Mouse (Mus musculus) large intestine, adult 2 months (tissue): ENCODE measurements around the gene Tnni2. TPM values are rescaled to one million over a fixed set of nuclear protein-coding genes. Genes with fewer than 3 reads are reported as not detected.

ENCODE experiments used
- DNase-seq: peaks from one replicate; pipeline ENCODE4 v3.0.0-alpha.2; 2012; ENCODE audit warnings: low read depth, low spot score
- WGBS: fragments of 180-500 bp; shearing (Covaris S2); methylation state at CpG from one replicate; pipeline ENCODE4 v1.1.7; 2018; 5-methylcytosine and 5-hydroxymethylcytosine counted together
- polyA plus RNA-seq: library from polyadenylated mRNA; depleted of rRNA; stranded (reverse); fragments of >200 nt; gene quantifications from 2 replicates; pipeline ENCODE4 v1.2.3, GENCODE M21; 2012

The Tnni2 gene
- polyA plus RNA-seq, 1 experiment = 1.9 TPM

DNA sequence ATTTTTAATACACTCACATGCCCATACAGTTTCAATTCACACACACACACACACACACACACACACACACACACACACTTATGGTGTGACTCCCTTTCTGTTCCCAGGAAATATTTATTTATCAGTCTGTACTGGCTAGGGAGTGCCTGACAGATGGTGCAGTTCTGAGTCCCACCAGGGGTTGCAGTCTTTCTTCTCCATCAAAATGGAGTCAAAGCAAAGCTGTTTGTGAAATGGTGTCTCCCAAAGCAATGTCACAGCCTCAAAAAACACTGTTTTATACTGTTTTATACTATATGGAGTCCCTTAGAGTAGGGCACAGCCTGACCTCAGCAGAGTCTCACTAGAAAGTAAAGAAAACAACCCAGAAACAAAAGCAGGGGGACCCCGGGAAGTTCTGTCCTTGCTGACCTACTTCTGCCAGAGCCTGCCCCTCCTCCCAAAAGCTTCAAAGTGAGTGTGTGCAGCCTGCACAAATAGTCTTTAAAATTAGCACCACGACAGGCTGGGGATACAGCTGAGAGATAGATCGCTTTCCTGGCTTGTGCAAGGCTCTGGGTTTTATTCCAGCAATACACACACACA is 15.7 kb downstream of the Tnni2 start:
- no peak for DNase-seq
- 34% methylated on average over 3 of the region's 3 CpGs for WGBS

DNA sequence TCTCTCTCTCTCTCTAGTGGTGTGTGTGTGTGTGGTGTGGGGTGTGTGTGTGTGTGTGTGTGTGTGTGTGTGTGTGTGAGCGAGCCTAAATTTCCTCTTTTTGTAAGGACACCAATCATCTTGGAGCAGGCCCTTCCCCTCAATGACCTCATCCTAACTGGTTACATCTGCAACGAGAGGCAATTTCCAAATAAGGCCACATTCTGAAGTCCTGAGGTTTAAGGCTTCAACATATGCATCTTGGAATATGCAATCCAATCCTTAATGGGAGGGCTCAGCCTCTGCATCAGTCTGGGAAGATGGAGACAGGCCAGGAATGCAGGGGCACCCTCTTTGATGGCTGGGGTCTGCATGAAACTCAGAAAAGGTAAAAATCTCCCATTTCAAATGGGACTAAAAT is 16.4 kb downstream of the Tnni2 start:
- DNase-seq = no peak
- 40% methylated on average over 2 of the region's 2 CpGs for WGBS

DNA sequence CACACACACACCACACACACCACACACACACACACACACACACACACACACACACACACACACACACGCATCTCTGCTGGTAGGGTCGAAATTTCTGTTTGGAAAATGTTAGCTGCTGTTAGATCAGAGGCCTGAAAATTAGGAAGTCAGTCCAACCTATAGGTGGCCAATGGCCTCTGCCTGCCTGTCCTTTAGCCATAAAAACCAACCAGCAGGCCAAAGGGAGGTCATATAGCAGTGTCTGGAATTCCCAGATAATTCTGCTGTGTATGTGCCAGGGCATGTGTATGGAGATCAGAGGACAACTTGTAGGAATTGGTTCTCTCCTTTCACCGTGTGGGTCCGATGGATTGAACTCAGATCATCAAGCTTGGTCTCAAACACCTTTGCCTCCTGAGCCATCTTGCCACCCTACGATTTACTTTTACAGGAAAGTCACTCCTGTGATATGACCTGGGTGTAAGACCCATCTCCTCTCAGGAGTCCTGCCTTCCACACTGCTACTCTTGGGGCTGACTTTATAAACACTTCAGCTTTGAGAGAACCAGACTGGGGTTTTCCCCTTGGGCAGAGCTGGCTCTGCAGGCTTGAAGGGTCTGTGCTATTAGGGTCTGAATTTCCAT is 17.2 kb downstream of the Tnni2 start:
- DNase-seq = no peak

DNA sequence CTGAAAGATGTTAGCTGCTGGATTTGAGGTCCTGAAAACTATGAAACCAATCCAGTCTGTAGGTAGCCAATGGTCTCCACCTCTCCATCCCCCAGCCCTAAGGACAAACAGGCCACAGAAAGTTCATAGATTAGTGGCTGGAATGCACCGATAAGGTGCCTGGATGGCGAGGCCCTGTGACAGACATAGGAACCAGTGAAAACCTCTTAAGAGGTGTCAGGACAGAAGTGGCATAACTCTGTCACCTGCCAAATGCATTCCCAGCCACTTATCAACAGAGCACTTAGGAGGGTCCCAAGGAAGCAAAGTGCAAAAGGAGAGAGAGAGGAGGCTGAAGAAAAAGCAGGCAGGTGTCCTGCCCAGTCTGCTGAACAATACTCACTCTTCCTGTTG is 17.7 kb downstream of the Tnni2 start:
- WGBS = 66% methylated on average over 2 of the region's 2 CpGs
- DNase-seq = no peak

More for the DNA sequence above, 17.2 kb downstream of the Tnni2 start:
- WGBS = 77% methylated on average over 5 of the region's 5 CpGs

DNA sequence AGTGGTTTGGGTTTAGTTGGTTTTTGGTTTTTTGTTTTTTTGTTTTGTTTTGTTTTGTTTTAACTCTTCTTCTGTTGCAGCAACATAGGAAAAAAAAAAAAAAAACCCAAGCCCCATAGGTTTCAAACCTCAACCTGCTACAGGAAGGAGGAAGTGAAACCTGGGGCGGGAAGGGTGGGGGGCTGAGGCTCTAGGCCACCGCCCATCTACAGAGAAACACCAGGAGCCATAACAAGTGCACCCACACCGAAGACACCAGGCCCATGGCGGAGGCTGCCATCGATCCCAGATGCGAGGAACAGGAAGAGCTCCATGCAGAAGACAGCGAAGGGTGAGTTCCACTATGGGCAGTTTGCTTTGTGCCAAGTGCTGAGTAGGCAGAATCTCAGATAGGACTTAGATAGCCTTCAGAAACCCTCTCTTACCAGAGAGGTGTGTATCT is 19.0 kb downstream of the Tnni2 start, which contains the start of gene Lsp1:
Lsp1 (plus strand) TSS at position 174 of the 442 bp plus-strand sequence.
- 76% methylated on average over 7 of the region's 7 CpGs for WGBS
- no peak for DNase-seq

DNA sequence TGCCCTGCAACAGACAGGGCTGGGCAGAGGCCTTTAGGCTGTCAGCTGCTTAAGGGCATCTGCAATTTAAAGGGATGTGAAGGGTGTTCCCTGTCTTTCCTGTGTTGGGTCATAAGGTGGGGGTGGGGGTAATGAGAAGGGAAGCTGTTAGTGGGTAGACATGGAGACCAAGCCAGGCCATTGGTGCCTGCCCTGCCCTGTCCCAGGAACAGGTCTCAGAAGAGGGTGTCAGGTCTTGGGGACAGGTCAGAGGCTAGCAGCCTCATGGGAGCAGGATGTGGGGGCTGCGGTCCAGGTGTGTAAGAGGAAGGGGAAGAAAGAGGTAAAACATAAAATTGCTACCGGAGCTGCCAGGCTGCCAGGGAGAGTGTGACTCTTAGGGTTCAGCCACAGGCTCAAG is 19.8 kb downstream of the Tnni2 start:
- 97% methylated on average over 2 of the region's 2 CpGs for WGBS
- no peak for DNase-seq

DNA sequence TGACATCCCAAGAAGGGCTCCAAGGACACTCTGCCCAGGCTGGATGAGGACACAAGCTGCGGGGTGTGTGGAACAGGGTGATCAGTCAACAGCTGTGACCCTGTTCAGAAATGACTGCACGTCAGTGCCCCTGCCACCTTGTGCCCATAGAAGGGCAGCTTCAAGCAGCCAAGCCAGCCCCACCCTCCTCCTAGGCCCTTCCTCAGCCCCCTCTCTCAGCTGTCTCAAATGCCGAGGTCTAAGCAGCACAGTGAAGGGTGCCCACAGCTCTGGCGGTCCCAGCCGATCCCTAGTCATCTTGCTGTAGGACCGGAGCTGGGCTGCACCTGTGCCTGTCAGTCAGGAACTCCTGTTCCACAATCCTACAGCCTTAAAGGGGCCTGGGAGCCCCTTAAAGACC is 20.6 kb downstream of the Tnni2 start:
- WGBS = 76% methylated on average over 6 of the region's 6 CpGs
- DNase-seq = no peak

DNA sequence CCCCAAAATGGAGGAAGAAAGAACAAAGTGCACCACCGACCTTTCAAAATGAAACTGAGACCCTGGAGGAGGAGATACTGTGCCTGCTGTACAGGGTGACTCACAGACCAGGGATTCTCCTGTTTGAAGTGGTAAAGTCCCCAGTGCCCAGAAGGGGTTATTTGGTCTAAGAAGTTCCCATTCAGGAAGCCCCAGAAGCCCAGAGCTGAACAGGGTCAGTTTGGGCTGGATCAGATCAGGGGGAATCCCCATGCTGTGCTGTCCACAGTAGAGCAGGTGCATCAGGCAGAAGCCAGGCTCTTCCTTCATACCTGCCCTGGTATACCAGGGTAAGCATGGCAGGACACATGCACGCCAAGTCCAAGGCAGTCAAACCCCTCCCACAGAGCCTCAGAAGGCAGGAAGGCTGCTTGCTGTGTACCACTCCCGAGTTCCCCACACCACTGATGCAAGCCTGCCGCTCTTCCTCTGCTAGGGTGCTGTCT is 21.0 kb downstream of the Tnni2 start:
- no peak for DNase-seq
- 57% methylated on average over 4 of the region's 4 CpGs for WGBS

DNA sequence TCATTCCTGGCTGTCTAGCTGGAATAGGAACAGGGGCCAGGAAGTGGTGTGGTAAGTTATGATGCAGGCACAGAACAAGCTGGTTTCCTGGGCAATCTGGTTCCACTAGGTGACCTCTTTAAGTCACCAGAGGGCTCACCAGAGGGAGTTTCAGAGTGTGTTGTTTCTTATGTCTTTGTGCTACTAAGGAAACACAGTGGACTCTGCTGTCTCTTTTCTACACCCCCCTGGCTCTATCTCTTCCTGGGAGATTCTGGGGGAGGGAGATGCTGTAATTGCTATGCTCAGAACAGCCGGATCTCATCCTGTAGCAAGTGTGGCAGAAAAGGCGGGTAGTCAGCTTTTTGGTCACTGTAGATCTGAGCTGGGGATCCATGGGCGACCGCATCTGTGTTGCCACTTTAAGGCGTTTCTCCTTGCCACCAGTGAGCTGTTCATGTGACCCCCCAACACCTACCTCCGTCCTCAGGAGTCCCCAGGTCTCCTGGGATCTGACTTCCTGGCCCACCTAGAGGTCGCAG is 28.6 kb downstream of the Tnni2 start:
- WGBS = 67% methylated on average over 7 of the region's 7 CpGs

DNA sequence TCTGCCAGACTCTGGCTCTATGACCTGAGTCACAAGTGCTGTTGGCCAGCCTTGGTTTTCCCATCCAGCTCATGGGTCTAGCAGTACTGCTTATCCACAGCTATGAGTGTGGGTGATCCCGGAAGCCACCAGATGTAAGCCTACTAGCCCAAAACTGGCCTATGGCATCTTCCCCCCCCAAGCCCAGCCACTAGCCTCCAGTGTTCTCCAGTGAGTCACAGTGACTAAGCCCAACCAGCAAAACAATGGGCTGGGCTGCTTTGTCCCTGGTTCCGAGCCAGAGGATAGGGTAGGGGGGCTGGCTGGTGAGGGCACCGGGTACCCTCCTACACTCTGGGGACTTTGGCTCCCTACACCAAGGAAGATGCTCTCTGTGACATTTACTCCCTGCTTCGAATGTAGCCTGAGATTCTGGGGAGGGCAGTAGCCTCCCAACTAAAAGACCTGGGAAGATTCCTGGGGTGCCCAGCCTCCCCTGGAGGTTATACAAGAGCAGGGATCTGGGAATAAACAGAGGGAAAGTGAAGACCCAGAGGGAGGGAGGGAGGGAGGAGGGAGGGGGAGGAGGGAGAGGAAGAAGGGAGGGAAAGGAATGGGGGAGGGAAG is 29.3 kb downstream of the Tnni2 start:
- DNase-seq = no peak
- 31% methylated on average over 4 of the region's 4 CpGs for WGBS

More for the DNA sequence above, 28.6 kb downstream of the Tnni2 start:
- no peak for DNase-seq

DNA sequence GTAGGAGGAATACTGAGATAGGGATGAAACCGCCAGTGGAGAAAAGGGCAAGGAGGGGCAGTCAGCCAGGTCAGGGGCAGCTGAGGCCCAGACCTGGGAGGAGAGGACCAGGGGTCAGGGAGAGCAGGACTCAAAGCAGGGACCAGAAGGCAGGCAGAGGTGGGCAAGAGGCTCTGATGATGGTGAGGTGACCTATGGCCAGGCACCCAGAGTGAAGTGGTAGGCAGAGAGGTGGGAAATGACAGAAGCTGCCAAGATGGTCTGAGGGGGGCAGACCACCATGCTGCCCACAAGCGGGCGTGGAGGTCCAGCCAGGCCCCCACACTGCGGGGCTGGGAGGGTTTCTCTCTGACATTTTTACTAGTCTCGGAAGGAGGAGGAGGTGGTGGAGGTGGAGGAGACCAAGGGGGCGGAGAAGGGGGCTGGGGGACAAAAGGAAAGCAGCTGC is 29.8 kb downstream of the Tnni2 start:
- WGBS = 44% methylated on average over 6 of the region's 6 CpGs
- DNase-seq = no peak

DNA sequence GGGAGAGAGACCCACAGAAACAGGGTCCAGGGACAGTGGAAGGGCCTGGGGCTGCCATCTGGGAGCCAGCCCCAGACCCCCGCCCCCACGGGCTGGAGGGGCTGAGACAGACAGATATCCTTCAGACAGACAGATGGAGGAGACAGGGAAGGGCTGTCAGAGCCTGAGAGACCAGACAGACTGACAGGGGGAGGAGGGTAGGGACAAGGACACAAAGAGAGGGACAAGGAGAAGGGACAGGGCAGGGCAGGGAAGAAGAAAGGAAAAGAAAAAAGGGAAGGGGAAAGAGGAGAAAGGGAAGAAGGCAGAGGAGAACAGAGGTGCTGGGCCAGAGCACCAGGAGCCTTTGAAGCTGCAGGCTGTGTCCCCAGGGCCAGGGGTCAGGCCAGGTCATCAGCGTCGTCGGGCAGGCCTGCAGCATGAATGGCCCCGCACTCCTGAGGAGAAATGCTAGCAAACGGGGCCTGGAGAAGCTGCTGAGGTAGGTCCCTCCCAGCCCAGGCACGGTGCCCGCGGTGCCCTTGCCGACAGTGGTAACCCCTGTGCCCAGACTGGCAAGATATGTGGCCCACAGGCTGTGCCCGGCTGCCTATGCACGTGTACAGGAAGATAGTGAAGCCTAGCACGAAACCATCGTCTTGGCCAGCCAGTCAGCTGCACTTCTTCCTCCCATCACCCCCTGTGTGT is 30.4 kb downstream of the Tnni2 start:
- DNase-seq = no peak
- 54% methylated on average over 15 of the region's 15 CpGs for WGBS

DNA sequence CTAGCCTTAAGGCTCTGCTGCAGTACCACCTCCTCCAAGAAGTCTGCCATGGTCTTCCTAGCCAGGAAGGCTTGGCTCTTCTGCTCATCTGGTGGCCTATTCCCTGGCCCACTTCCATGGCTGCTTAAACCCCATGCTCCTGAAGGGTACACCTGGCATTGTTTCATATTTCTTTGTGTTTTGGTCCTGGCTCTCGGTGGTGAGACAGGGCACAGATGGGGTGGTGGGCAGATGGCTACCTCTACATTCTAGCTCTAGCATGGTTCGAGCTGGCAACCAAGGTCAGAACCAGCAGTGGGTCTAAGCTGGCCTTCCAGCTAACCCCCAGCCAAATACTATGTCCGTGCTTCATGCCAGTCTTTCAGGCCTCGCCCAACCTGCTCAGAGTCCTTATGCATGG is 31.3 kb downstream of the Tnni2 start:
- no peak for DNase-seq
- WGBS = 76% methylated on average over 4 of the region's 4 CpGs

DNA sequence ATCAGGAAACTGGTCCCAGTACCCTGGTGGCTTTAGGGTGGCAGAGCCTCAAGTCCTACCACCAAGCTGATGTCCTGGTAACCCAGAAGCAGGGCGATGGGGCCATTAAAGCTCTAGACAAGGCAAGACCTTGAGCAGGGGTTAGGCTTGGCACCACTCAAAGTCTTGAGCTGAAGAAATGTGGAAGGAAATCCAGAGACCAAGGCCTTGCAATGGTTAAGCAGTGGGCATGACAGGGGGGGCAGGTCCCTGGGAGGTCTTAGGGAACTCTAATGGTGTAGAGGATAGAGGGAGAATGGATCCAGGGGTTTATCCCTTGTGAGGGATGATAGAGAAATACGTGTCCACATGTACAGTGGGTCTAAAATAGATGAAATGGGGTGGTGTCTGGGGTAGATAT is 31.9 kb downstream of the Tnni2 start:
- 55% methylated on average over 2 of the region's 2 CpGs for WGBS

DNA sequence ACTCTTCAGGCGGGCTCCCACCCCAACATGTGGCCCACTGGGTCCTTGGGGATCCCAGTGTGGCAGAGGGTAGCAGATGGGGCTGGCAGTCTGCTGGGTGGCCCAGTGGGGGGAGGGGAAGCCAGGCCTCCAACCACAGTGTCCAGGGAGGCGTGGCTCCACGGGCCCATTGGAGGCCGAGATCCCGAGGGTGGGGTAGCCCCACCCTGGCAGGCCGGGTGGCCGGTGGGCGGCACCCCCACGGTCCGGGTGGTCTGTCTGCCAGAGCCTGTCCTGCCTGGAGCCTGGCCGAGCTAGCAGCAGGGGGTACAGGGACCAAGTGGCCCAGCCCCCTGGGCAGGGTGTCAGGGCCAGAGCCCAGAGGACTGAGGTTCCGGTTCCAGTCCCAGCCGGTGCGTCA is 33.2 kb downstream of the Tnni2 start:
- WGBS = 40% methylated on average over 14 of the region's 14 CpGs
- no peak for DNase-seq

More for the DNA sequence above, 31.9 kb downstream of the Tnni2 start:
- no peak for DNase-seq

DNA sequence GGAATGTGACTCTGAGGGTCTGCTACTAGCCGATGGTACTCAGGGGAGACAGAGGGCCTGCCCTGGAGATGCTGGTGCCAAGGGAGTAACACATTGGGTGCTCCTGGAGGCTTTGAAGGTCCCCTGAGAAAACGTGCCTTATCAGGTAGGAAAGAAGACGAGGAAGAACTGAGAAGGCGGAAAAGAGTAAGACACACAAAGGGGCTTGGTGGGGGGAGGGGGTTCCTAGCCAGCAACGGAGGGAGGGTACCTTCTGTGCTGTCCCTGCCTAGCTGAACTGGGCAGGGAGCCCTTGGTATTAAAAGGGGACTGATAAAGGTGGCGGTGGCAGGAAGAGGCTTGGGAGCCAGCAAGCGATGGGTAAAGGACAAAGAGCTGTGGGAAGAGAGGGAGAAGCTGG is 34.0 kb downstream of the Tnni2 start:
- DNase-seq = no peak
- WGBS = 46% methylated on average over 7 of the region's 7 CpGs

DNA sequence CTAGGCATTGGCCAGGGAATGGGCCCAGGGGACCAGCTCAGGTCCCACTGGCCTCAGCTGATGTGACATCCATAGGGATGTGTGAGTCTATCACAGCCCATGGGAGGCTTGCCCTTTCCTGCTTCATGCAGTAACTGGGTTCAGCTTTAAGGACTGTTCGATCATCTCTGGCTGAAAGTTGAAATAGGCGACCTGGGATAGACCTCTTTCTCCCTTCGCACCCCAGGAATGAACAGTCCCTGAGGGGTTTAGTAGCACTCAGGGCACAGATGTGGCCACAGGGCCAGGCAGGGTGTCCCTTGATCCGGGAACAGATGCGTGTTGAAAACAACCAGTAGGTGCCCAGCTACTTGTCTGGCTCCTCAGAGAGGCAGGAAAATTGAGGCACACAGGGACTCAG is 34.7 kb downstream of the Tnni2 start:
- DNase-seq = no peak
- WGBS = 60% methylated on average over 5 of the region's 5 CpGs

DNA sequence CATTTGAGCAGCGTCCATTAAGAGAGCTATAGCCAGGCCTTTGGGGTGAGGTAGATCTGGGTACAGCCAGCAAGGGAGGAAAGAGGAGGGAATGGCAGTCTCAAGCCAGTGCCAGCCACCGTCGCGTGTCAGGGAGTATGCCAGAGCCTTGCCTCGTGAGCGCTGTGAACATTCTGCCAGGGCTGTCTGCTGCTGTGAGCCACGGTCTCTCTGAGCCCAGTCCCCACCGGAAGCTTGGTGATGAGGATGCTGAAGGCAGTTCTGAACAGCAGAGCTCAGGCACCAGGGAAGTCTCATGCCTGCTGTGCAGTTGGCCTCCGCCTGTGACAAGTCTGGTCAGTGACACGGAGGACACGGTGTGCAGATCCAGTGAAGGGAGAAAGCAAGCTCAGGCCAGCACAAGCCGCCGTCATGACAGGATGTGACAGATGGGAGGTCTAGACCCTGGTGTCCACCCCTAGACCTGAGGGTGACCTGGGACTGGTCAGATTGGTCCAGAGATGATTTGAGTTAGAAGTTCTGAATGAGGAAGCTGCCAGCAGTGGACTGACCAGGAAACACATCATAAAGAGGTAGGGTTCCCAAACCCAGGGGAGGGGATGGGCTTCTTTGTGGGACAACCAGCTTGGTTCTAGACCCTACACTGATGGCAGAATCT is 35.3 kb downstream of the Tnni2 start:
- no peak for DNase-seq
- 64% methylated on average over 13 of the region's 13 CpGs for WGBS

DNA sequence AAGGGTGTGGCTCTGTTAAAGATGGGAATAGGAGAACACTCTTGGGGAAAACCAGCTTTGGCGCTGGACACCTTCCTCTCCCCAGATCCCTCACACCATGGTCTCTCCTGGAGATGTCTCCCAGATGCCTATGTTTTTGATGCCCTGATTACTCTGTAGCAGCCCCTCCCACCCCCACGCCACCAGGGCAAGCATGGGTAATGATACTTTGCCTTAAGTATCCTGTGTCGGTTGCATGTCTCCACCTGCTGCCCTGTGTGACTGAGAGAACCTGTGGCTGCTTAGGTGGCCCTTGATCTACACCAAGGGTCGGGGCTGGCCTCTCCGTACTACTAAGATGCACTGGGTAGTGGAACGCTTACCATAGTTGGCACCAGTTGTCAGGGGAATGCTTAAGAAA is 36.4 kb downstream of the Tnni2 start:
- DNase-seq = no peak
- WGBS = 66% methylated on average over 6 of the region's 6 CpGs

DNA sequence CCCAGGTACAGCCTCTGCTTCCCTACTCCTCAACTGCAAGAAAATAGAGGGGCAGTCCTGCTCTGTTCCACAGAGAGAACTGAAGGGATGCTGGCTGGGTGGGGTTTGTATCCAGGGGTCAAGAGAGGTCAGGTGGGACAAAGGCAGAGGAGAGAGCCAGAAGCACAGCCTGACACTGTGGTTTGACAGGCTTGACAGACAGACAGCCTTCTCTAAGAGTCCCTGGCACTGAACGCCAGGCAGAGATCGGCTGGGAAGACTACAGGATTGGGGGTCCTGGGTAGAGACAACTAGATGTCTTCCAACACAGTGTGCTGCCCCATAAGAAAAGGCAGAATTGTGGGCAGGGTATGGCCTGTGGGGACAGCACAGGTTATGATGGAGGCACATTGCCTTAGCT is 37.0 kb downstream of the Tnni2 start:
- 72% methylated on average over 2 of the region's 2 CpGs for WGBS
- DNase-seq = no peak
